Mouse (Mus musculus) embryonic fibroblast, embryonic 13.5 days (primary cell): Measurements from ENCODE around the gene B3gnt6.

ENCODE experiments used
- CTCF ChIP-seq: IDR thresholded peaks from 2 replicates; pipeline ENCODE4 v1.5.1; 2011; ENCODE audit warnings: mild to moderate bottlenecking, control low read depth, low read length, moderate library complexity, borderline replicate concordance; ENCODE audit not compliant: insufficient read depth
- POLR2A ChIP-seq: IDR thresholded peaks from 2 replicates; pipeline ENCODE4 v1.6.1; 2011; ENCODE audit warnings: low read depth, mild to moderate bottlenecking, control low read depth, low read length, moderate library complexity

GRCm38 (mm10) chr7:98149802-98150201 is 49.5 kb downstream of the B3gnt6 start:
- no peak for TF ChIP-seq CTCF
- TF ChIP-seq POLR2A = no peak
